Mouse (Mus musculus) gastrocnemius, adult 2 months (tissue): ENCODE measurements around the gene Ets1. TPM values are rescaled to one million over a fixed set of nuclear protein-coding genes. Genes with fewer than 3 reads are reported as not detected.

Experiments
- DNase-seq: peaks from one replicate; pipeline ENCODE4 v3.0.0; 2022
- H3K27ac ChIP-seq: fragments of 200-600 bp; 2 replicates; pipeline ENCODE4 v1.8.1; 2022; ENCODE audit warnings: mild to moderate bottlenecking
- H3K4me3 ChIP-seq: fragments of 200-600 bp; 2 replicates; pipeline ENCODE4 v1.8.1; 2022; ENCODE audit warnings: mild to moderate bottlenecking, moderate library complexity
- CTCF ChIP-seq: fragments of 200-600 bp; IDR thresholded peaks from 2 replicates; pipeline ENCODE4 v1.8.1; 2022; ENCODE audit warnings: antibody characterized with exemption, mild to moderate bottlenecking, moderate library complexity
- intact Hi-C: fragments of 180-260 bp; cut with DNase I; formaldehyde crosslinking; loops from one replicate; pipeline ENCODE4 v1.15.1; 2025
- total RNA-seq, 2 experiments: library from RNA; stranded (reverse); gene quantifications; 2 replicates each; pipeline ENCODE4 v1.2.3; 2021

The Ets1 gene
- total RNA-seq, 2 experiments from 2014 or later = 11.6 to 11.7 TPM

- intact Hi-C loops = no loop called here
- DNase-seq = no peak
- Histone ChIP-seq H3K27ac (no peak overlapping the region), H3K4me3 (no peak overlapping the region)
- TF ChIP-seq CTCF = no peak
Measured at GRCm38 (mm10) chr9:32608831-32609610, 27.0 kb upstream of the Ets1 start.

- no peak for DNase-seq
- no peak for TF ChIP-seq CTCF
- Histone ChIP-seq H3K27ac (no peak overlapping the region), H3K4me3 (no peak overlapping the region)
- intact Hi-C loops = no loop called here
Measured at GRCm38 (mm10) chr9:32610218-32610617, 25.8 kb upstream of the Ets1 start.

- Histone ChIP-seq H3K27ac (no peak overlapping the region), H3K4me3 (no peak overlapping the region)
- TF ChIP-seq CTCF = no peak
- intact Hi-C loops = no loop called here
- no peak for DNase-seq
Measured at GRCm38 (mm10) chr9:32610631-32611030, 25.4 kb upstream of the Ets1 start.

DNA sequence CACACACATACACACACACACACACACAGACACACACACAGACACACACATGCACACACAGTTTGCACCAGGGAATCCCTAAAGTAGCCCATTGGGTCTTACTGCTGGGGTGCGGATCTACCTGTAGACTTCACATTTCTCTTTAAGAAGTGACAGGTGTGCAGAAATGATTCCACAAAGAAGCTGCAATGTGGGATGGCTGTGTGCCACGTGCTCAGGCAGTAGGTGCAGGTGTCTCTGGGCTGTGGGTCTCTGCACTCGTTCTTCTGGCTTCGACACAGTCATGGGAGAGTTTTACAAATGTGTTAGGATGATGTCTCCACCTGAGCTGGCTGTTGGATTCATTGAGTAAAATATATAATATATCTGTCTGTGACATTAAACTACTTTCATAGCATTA lies 24.7 kb upstream of the Ets1 start:
- intact Hi-C loops = no loop called here
- no peak overlapping the region for H3K4me3 ChIP-seq
- no peak for DNase-seq
- no peak for TF ChIP-seq CTCF
- H3K27ac ChIP-seq = no peak overlapping the region

- H3K27ac ChIP-seq = peak overlapping the region; percentile 65
- intact Hi-C loops = no loop called here
- no peak overlapping the region for H3K4me3 ChIP-seq
- no peak for DNase-seq
- no peak for TF ChIP-seq CTCF
Measured at GRCm38 (mm10) chr9:32612426-32612825, 23.6 kb upstream of the Ets1 start.

GRCm38 (mm10) chr9:32612861-32613421 lies 23.1 kb upstream of the Ets1 start:
- intact Hi-C loops = no loop called here
- no peak for TF ChIP-seq CTCF
- Histone ChIP-seq H3K4me3 (no peak overlapping the region), H3K27ac (peak overlapping the region; percentile 65)
- DNase-seq = no peak

DNA sequence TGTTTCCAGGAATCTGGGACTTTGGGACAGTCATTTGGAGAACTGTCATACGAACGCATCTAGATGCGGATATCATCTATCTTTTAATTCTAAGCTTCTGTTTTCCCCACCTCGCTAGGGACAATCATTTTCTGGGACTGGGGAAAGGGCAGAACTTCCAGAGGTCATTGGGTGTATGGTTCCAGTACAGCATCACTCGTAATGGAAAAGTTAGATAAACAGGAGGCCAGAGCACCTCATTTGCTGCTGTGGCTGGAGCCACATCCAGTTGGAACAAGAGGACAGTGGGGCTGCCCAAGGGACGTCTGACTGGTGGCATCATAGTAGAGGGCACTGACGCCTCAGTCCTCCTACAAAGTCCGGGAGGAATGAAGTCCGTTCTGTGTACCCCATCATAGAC lies 21.8 kb upstream of the Ets1 start:
- DNase-seq = no peak
- no peak for TF ChIP-seq CTCF
- no peak overlapping the region for H3K4me3 ChIP-seq
- intact Hi-C loops = no loop called here
- no peak overlapping the region for H3K27ac ChIP-seq

- intact Hi-C loops = no loop called here
- TF ChIP-seq CTCF = no peak
- H3K27ac ChIP-seq = no peak overlapping the region
Measured at GRCm38 (mm10) chr9:32615461-32615860, 20.6 kb upstream of the Ets1 start.

DNA sequence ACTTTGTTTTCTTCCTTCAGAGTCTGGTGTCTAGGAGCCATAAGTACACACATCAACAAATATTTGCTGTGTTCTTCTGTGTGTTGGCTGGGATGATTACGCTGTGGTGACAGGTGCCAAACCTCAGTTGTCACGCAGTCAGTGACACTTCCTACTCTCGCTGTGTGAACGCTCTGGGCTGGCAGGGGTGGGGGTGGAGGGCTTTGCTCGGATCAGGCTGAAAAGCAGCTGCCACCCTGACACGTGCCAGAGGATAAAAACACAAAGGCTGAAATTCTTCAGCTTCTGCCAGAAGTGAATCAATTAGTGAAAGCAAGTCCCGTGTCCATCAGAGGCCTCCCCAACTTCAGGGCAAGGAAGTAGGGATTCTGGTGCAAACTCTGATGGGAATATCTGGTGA lies 20.0 kb upstream of the Ets1 start:
- TF ChIP-seq CTCF = no peak
- DNase-seq = no peak
- intact Hi-C loops = no loop called here
- Histone ChIP-seq H3K27ac (no peak overlapping the region), H3K4me3 (no peak overlapping the region)

More at GRCm38 (mm10) chr9:32615461-32615860, 20.6 kb upstream of the Ets1 start:
- no peak for DNase-seq
- no peak overlapping the region for H3K4me3 ChIP-seq

DNA sequence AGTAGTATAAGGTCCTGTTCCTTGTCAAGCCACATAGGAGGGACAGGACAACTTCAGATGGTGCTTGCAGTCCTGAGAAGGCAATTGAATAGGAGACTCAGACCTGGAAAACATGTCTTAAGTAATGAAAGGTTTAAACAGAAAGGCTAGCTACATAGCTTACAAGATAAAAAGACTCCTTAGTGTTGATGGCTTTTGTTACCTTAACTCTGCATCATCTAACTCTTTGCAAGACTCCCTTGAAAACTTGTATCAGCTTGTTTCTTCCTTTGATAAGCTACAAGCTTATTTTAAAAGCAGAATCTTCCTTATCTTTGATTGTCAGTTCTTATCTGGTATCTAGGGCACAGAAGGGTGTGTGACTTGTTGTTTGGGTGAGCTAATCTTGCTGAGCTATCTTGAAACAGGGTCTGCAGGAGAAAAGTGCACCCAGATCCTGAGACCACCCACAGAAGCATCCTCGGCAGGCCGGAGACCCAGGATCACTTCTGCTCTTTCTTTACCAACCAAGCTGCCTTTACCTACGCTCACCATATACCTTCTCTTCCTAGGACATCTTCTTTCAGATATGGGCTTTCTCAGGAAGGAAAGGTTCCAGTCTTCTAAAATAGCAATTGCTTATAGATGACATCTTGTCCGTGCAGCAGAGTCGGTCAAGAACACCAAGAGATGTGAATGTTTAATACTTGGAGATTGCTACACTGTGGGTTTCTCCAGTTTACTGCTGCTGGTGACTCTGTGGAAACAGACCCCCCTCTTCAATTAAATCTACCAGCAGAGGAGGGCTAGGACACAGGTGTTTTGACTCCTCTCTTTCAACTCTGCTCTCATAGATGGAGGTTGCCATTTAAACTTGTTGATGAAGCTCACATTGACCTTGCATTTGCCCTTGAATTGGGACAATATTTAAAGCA lies 19.2 kb upstream of the Ets1 start:
- no peak for DNase-seq
- TF ChIP-seq CTCF = no peak
- H3K4me3 ChIP-seq = no peak overlapping the region
- intact Hi-C loops = no loop called here
- no peak overlapping the region for H3K27ac ChIP-seq

DNA sequence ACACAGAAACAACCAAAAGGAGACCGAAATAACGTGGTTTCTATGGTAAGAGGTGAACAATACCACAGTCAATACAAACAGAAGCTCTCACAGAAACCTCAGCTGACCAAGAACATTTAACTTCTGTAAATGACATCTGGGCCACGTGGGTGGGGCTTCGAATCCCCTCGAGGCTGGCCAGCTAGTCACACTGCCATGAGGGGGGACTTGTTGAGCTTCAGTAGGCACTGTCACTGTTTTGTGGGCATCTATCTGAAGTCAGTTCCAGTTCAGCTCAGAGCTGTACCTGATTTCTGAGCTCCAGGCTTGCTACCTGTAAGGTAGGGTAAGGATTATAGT lies 18.6 kb upstream of the Ets1 start:
- no peak for TF ChIP-seq CTCF

GRCm38 (mm10) chr9:32618544-32619120 lies 17.4 kb upstream of the Ets1 start:
- TF ChIP-seq CTCF = no peak
- Histone ChIP-seq H3K27ac (peak overlapping the region; percentile 58), H3K4me3 (no peak overlapping the region)
- DNase-seq = no peak
- intact Hi-C loops = no loop called here

More for the DNA sequence above, 18.6 kb upstream of the Ets1 start:
- intact Hi-C loops = no loop called here
- H3K4me3 ChIP-seq = no peak overlapping the region
- H3K27ac ChIP-seq = no peak overlapping the region
- no peak for DNase-seq

GRCm38 (mm10) chr9:32619661-32620060 lies 16.4 kb upstream of the Ets1 start:
- DNase-seq = no peak
- intact Hi-C loops = no loop called here
- no peak overlapping the region for H3K4me3 ChIP-seq
- TF ChIP-seq CTCF = no peak
- H3K27ac ChIP-seq = 0 out of 2 replicates have a peak overlapping the region, but pooled peaks have one; percentile 54
